ENCODE assay signal across 18 mouse cellular contexts in genomic region chr2:24386964-24387320, GRCm38 (mm10). TPM values are rescaled to one million over a fixed set of nuclear protein-coding genes. Genes with fewer than 3 reads are reported as not detected.
DNase-seq lines count a peak whose midpoint lies in the region; ATAC-seq and TF ChIP-seq lines count a peak whose summit lies in the region.
"Had no signal": no experiment of that assay in that cellular context is flagged by ENCODE, and none has a peak within 500 bp of the region (broad histone marks: within the 10 kb centered on the region; RNA-seq: fewer than 3 reads in every experiment).

No protein-coding gene starts in this region.

- TF ChIP-seq CTCF in lung, postnatal 0 days (IDR thresholded peaks at IDR 0.05), result no peak
- no peak for TF ChIP-seq CTCF in ES-Bruce4 (IDR thresholded peaks at IDR 0.05; ENCODE audit: low read depth, low read length)

- TF ChIP-seq POLR2A in ES-Bruce4 (IDR thresholded peaks at IDR 0.05; ENCODE audit: insufficient read depth, low read length), result no peak

- no peaks in the 10 kb centered on the region for H3K4me1 ChIP-seq in lung, postnatal 0 days (ENCODE audit: insufficient read depth, low read depth, low read length)
- H3K4me1 ChIP-seq in ES-Bruce4 (ENCODE audit: control insufficient read depth, insufficient read depth, low read length), result no peaks in the 10 kb centered on the region
- H3K4me1 ChIP-seq: embryonic facial prominence, embryonic 10.5 days; forebrain, embryonic 13.5 days; kidney, embryonic 15.5 days; neural tube, embryonic 15.5 days had no signal

- DNase-seq in lung, postnatal 0 days (ENCODE audit: low spot score), result no peak
- DNase-seq in lung, postnatal 10 days, result no peak
- peak; percentile 36 for DNase-seq in liver
- DNase-seq in splenic B cell, adult 2 months (ENCODE audit: low read depth, low spot score), result peak; percentile 37
- no peak for DNase-seq in yolk sac, embryonic 10.5 days (ENCODE audit: low spot score)
- DNase-seq in cerebellum, adult 11 months, result no peak
- DNase-seq: adrenal gland, adult 8-10 months; cerebellum, adult 9-10 months; gastrocnemius, postnatal 36 days; layer of hippocampus, adult 9-11 months; midbrain, embryonic 14.5 days had no signal

- ATAC-seq in lung, postnatal 0 days, result no peak
- ATAC-seq: forebrain, embryonic 13.5 days had no signal

- H3K36me3 ChIP-seq in lung, postnatal 0 days (ENCODE audit: insufficient read depth, low read length), result no peaks in the 10 kb centered on the region
- H3K36me3 ChIP-seq in ES-Bruce4 (ENCODE audit: control insufficient read depth, insufficient read depth, low read length, poor library complexity, severe bottlenecking), result no peaks in the 10 kb centered on the region
- no peaks in the 10 kb centered on the region; the same call in 1 of the 2 replicates for H3K36me3 ChIP-seq in splenic B cell, adult 2 months (ENCODE audit: control insufficient read depth, insufficient read depth, low read length, poor library complexity, severe bottlenecking)
- H3K36me3 ChIP-seq: embryonic facial prominence, embryonic 10.5 days; kidney, embryonic 15.5 days; limb, embryonic 13.5 days; neural tube, embryonic 15.5 days had no signal

- no peaks in the 10 kb centered on the region for H3K9me3 ChIP-seq in lung, postnatal 0 days (ENCODE audit: low read length)
- H3K9me3 ChIP-seq in ES-Bruce4 (replicated peaks; ENCODE audit: control insufficient read depth, insufficient read depth, low read length, poor library complexity, severe bottlenecking), result no peaks in the 10 kb centered on the region
- H3K9me3 ChIP-seq: embryonic facial prominence, embryonic 10.5 days; forebrain, embryonic 13.5 days; kidney, embryonic 15.5 days; limb, embryonic 13.5 days; neural tube, embryonic 15.5 days had no signal

- H3K4me3 ChIP-seq in lung, postnatal 0 days (ENCODE audit: low read depth, low read length), result 0 out of 2 replicates have a peak overlapping the region, but pooled peaks have one; percentile 10
- H3K4me3 ChIP-seq in ES-Bruce4 (ENCODE audit: low read depth, low read length), result 0 out of 2 replicates have a peak overlapping the region, but pooled peaks have one; percentile 13
- H3K4me3 ChIP-seq: embryonic facial prominence, embryonic 10.5 days; forebrain, embryonic 13.5 days; kidney, embryonic 15.5 days; limb, embryonic 13.5 days; neural tube, embryonic 15.5 days had no signal

- H3K9ac ChIP-seq in lung, postnatal 0 days (replicated peaks; ENCODE audit: low read depth), result no peak overlapping the region
- no peak overlapping the region for H3K9ac ChIP-seq in ES-Bruce4 (ENCODE audit: low read depth, poor library complexity, severe bottlenecking)
- H3K9ac ChIP-seq: forebrain, embryonic 13.5 days; hindbrain, embryonic 14.5 days; kidney, embryonic 15.5 days; limb, embryonic 13.5 days; neural tube, embryonic 15.5 days had no signal

- no peak overlapping the region for H3K27ac ChIP-seq in lung, postnatal 0 days (ENCODE audit: low read length)
- H3K27ac ChIP-seq in ES-Bruce4 (ENCODE audit: insufficient read depth, low read length), result no peak overlapping the region
- H3K27ac ChIP-seq: embryonic facial prominence, embryonic 10.5 days; forebrain, embryonic 13.5 days; hindbrain, embryonic 14.5 days; kidney, embryonic 15.5 days; limb, embryonic 13.5 days; neural tube, embryonic 15.5 days had no signal

- no peaks in the 10 kb centered on the region for H3K27me3 ChIP-seq in lung, postnatal 0 days (replicated peaks; ENCODE audit: insufficient read depth, low read length)
- H3K27me3 ChIP-seq in ES-Bruce4 (ENCODE audit: control insufficient read depth, insufficient read depth, low read length, poor library complexity, severe bottlenecking), result no peaks in the 10 kb centered on the region
- H3K27me3 ChIP-seq in splenic B cell, adult 2 months (ENCODE audit: control insufficient read depth, insufficient read depth, low read length, poor library complexity, severe bottlenecking), result no peaks in the 10 kb centered on the region
- H3K27me3 ChIP-seq: forebrain, embryonic 13.5 days; kidney, embryonic 15.5 days; limb, embryonic 13.5 days; neural tube, embryonic 15.5 days had no signal

- no peak overlapping the region for H3K4me2 ChIP-seq in lung, postnatal 0 days (replicated peaks; ENCODE audit: low read depth, low read length)
- H3K4me2 ChIP-seq: forebrain, embryonic 13.5 days; hindbrain, embryonic 14.5 days; kidney, embryonic 15.5 days; limb, embryonic 13.5 days; neural tube, embryonic 15.5 days had no signal

- 92% methylated on average over 2 of the region's 2 CpGs for WGBS in lung, postnatal 0 days

- TF ChIP-seq EP300 in lung, postnatal 0 days (IDR thresholded peaks at IDR 0.05), result no peak
- TF ChIP-seq EP300 in ES-Bruce4 (IDR thresholded peaks at IDR 0.05; ENCODE audit: insufficient read depth, low read depth, low read length), result no peak

RNA-seq across cellular contexts. Expression of gene Psd4, which starts 19.6 kb away (rescaled TPM):
- 2.6 and 3.0 TPM in 2 replicates for polyA plus RNA-seq in lung, postnatal 0 days (2015; fragmentation: Nextera tagmentation; extraction: Ambion mirVana)
- 3.6 and 10.1 TPM in 2 replicates for polyA plus RNA-seq in ES-Bruce4 (2011; ENCODE audit: insufficient read depth, insufficient read length, low read depth, missing spikeins)

RNA-seq across cellular contexts. Expression of gene Il1rn, which starts 50.3 kb away (rescaled TPM):
- polyA plus RNA-seq in lung, postnatal 0 days (2015; fragmentation: Nextera tagmentation; extraction: Ambion mirVana), result 9.0 and 13.2 TPM in 2 replicates
- polyA plus RNA-seq in ES-Bruce4 (2011; ENCODE audit: insufficient read depth, insufficient read length, low read depth, missing spikeins), result not detected in 2 replicates
- polyA plus RNA-seq: embryonic facial prominence, embryonic 10.5 days; forebrain, embryonic 13.5 days; hindbrain, embryonic 14.5 days; neural tube, embryonic 15.5 days had no signal

Comparison
In these comparisons a context has a peak if more than half of its experiments do, and no peak if none do; other contexts are left out.
1. DNase-seq: peak in liver (single experiment) and splenic B cell, adult 2 months (single experiment); none in lung, postnatal 0 days (single experiment), lung, postnatal 10 days (single experiment), yolk sac, embryonic 10.5 days (single experiment) and cerebellum, adult 11 months (single experiment).